Mouse (Mus musculus): ENCODE data around the gene Crocc.

Crocc gene

DNA sequence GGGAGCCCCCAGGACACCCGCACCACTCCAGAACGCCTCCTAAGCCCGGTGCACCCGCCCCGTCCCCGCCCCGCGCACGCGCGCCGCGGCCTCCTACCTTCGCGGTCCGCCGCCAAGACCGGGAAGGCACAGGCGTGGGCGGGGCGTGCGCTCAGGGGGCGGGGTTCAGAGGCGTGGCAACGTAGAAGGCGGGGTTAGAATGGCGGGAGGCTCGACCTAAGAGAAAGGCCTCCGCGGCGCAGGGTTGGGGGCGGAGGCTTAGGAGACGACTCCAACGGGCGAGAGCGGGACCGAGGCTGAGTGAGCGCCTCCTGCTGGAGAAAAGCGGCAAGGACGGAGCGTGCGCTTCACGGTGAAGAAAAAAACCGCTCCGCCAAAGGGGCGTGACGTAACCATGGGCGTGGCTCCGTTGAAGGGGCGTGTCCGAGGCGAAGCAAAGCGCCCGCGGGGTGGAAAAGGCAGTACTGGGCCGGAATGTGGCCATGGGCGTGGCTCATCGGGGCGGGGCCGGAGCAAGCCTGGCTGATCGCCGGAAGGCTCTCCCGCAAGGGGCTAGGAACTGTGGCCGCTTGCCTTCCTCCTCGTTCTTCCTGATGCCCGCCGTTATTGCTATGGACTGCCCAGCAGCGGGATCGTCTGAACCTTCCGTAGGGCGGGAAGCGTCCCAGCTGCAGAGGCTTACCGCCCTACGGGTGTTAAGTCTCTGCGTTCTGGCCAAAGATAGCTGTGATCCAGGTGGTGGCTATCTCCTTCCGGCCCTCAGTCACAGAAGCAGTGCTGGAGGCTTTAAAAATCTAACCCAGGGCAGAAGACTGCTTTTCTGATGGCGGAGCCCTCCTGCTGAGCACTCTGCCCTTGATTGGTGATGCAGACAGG lies at the start of gene Crocc:
TSS of gene Crocc (minus strand) at position 125 of the 876 bp plus-strand sequence.
- peak; percentile 100 for DNase-seq (ENCODE audit: low spot score)

DNA sequence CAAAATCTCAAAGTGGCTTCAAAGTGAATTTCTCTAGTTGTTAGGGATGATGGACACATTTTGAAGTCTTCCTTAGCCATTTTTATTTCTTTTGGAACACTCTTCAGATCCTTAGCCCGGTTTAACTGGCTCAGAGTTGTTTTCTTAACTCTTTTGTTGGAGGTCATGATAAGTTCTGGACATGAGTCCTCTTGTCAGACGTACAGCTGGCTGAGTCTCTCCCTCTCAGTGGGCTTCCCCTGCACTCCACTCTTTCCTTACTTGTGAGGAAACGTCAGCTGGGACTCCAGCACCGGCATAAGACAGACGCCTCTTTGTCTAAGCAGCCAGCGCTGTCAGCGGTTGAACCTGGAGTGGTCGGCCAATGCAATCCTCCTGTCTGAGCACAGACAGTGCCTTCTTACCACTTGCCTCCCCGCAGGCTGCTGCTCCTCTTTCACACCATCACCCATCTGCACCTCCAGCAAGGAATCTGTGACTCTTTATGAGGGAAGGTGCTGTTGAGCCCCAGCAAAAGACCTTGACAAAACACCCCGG lies 47.9 kb upstream of the Crocc start:
- no peak for DNase-seq (ENCODE audit: low spot score)

DNA sequence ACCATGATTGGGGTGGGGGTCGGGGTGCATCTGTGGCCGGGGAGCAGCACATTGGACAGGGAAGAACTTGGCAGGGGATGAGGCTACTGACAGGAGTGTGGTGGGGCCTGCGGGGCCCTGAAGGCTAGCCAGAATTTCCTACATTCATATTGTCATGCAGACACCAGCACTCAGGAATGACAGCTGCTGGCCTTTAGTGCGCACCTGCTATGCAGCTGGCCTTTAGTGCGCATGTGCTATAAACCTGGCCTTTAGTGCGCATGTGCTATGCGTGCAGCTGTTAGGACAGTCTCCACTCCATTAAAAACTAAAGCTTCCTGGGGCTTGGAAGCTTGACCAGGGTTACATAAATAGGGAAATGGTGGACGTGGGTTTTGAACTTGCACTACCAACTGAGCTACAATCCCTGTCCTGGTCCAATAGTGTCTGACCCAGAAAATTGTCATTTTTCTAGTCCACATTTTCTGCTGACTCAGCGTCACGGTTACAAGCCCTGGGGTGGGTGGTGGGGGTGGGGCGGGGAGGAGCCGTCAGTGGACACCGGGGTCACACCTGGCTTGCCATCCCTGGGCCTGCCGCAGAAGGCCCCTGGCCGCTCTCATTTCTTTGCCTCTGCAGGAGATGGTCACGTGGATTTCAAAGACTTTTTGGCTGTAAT lies 46.3 kb upstream of the Crocc start:
- DNase-seq (ENCODE audit: low spot score) = no peak

DNA sequence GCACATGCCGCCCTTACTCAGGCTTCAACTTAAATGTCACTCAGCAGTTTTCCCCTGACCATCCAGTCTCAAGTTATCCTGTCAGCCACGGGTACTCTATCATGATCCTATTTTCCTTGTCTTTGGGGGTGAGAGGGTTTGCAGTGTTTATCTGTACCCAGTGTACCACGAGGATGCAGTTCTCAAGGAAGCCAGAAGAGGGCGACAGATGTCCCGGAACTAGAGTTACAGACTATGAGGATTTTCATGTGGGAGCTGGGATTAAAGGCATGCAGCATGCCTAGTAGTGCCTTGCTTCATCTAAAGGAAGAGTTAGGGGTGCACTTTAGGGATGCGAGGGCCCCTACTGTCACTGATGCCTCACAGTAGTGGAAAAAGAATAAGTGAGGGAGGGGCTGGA lies 41.5 kb upstream of the Crocc start:
- no peak for DNase-seq (ENCODE audit: low spot score)

DNA sequence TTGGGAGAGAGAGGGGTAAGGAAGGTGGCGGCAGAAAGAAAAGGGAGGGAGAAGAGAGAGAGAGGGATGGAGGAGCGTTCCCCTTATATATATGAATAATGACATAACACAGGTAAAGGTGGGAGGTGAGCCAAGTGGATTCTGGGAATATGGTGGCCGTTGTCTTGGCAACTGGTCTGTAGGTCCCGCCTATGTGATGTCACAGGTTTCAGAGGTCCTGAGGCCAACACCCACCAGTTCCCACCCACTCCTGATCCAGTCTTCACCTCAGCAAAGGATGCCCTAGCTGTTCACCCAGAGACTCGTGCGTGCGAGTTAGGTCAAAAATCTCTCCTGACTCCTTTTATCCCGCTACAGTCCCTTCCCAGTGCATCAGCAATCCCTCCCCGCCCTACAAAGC lies 40.9 kb upstream of the Crocc start:
- DNase-seq (ENCODE audit: low spot score) = no peak

DNA sequence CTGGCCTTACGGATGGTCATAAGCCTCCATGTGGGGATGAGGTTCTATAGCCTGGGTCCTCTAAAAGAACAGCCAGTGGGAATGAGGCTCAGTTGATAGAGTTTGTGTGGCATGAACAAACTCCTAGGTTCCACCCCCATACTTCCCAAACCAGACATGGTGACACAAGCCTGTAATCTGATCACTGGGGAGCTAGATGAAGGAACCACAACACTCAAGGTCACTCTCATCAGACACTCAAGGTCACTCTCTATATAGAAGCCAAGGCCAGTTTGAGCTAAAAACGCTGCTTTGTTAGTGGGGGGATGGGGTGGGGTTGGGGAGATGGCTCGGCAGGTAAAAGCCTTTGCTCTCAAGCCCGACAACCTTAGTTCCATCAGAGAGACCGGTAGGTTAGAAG lies 39.6 kb upstream of the Crocc start:
- no peak for DNase-seq (ENCODE audit: low spot score)

DNA sequence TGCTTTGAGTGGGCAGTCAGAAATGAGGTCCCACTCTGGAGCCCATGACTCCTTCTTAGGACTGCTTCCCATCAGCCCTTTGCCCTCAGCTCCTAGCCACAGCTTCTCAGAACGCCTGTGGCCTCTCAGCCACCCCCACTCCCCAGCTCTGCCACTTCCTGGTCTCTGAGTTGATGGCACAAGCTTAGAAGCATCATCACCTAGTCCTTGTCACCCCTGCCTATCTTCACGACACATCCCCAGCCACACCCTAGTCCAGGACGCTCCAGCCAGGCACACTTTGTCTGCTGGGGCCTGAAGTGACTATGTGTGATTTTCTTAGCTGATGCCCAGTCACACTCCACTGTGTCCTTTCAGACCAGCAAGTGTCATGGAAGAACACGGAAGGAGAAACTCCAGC lies 38.6 kb upstream of the Crocc start:
- DNase-seq (ENCODE audit: low spot score) = no peak

DNA sequence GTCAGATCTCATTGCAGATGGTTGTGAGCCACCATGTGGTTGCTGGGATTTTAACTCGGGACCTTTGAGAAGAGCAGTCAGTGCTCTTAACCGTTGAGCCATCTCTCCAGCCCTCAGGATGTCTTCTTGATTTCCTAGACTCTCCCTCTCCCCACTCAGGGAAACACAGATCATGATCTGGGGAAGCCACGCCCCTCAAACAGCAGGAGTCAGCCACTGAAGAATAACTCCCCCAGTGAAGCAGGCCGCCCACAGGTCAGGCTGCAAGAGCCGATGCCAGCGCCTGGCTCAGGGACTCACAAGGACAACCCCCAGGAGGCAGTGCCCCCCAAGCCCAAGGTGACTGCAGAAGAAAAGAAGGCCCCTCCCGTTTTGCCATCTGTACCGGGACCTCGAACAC lies 36.4 kb upstream of the Crocc start:
- DNase-seq (ENCODE audit: low spot score) = no peak

DNA sequence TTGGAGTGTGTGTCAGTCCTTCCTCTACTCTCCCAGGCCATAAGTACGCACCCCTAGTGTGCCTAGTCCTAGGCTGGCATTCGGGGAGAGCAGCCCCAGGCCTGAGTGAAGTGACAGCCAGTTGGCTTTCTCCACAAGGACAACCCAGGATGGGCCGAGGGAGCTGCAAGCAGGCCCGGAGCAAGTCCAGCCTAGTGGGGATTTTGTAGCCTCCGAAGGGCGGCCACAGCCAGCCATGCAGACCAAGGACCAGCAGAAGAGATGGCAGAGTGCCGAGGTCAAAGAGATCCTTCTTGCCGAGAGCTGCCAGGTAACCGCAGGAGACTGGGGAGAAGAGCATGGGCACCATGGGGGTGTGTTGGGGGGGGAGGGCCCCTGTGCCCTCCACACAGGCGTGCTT lies 34.7 kb upstream of the Crocc start:
- DNase-seq (ENCODE audit: low spot score) = no peak

DNA sequence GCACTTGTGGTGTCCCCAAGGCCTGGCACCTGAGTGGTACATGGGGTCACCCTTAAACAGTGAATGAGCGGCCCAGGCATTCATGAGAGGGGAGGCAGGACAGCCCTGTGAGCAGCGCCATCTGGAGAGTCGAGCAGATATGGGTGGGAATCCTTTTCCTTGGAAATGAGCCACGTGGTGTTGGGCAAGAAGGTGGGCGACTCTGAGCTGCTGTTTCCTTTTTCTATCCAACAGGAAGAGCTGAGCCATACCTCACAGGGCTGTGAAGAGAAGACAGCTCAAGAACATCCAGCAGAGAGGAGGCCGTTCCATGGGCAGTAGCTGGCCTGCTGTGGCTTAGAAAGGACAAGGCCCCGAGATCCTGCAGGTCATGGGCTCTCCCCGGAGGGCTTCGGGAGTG lies 28.4 kb upstream of the Crocc start:
- DNase-seq (ENCODE audit: low spot score) = no peak

DNA sequence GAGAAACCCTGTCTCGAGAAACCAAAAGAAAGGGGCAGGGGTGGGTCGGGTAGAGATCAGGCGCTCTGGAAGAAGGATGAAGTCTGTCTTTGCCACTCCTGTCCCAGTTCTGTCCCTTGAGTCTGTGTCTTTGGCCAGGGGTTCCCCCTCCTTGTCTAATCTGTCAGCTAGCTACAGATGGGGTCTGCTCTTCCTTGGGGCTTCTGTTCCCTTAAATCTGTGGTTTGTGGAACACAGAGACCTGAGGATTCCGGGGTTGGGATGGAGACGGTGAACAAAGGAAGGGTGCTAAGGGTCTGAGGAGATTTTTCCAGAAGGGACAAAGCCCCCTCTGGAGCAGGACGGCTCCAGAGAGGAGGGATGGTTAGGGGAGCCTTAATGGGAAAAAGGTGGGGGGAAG lies 27.7 kb upstream of the Crocc start, which contains the start of gene Spata21:
TSS of gene Spata21 (plus strand) at position 301 of the 400 bp plus-strand sequence.
- DNase-seq (ENCODE audit: low spot score) = no peak

DNA sequence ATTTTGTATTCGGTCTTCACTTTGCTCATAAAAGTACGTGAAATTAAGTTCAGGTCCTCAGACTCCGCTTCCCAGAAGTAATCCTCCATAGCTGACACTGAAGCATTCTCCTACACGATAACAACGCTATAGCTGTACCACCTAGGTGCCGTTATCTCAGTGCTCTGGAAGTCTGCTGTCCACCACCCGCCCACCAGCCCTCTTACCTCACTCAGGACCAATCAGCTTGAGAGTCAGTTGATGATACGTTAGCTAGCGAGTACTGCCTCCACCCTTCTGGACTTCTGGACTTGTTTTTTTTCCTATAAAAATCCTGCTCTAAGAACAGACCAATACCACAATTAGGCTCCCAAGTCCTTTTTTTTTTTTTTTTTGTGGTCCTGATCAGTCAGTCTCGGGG lies 26.5 kb upstream of the Crocc start:
- no peak for DNase-seq (ENCODE audit: low spot score)

DNA sequence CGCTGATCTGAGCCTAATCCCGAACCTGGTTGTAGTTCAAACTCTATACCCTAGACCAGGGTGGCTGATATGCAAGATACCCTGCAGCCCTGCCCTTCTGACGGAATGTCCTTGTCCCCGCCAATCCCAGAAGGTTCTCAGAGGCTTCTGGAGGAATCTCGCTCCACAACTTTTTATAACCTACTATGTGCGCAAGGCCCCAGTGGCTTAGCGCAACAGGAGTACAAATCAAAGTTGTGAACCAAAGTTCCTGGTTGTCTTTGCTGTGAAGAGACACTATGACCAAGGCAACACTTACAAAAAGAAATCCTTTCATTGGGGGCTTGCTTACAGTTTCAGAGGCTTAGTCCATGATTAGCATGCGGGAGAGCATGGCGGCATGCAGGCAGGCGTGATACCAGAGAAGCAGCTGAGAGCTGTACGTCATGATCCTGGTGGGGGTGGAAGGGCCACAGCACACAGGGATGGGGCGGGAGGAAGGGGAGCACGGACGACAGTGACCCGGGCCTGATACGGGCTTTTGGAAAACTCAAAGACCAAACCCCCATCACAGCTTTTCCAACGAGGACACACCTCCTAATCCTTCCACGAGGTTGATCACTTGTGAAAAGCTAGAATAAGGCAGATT lies 18.3 kb upstream of the Crocc start:
- no peak for DNase-seq (ENCODE audit: low spot score)

DNA sequence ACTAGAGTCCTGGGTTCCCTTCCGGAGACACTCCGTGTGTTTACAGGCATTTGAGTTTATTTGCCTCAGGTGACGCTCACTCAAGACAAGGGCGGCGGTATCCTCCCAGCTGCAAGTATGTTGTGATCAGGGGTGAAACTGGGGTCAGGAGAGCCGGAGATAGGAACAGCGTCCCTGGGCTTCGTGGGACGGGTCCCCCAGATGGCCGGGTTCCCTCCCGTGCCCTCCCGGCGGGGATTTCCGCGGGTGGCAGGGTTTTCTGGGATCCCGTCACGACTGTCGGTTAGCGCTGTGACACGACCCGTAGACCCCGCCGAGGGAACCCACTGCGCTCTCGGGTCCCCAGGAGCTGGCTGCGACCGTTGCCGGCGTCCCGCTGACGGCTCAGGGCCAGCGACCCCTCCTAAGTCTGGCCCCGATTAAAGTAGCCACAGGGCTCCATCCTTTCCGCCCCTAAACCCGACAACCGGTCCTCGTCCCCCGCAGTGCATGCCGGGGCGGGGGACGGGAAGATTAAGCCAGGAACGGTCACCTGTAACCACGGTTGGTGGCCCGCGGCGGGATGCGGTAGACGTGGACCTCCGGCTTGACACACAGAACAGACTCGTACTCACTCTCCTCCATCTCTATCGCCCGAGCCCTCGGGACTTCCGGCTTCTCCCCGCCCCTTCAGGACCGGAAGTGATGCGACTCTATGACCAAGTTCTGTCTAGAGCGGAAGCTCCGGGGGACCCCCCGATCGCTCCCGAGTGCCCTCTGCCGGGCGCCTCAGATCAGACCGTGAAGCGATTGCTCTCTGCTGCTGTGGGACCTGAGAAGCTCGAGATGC lies 17.5 kb upstream of the Crocc start, which contains the start of gene Necap2:
TSS of gene Necap2 (minus strand) at position 677 of the 829 bp plus-strand sequence.
- peak; percentile 100 for DNase-seq (ENCODE audit: low spot score)

DNA sequence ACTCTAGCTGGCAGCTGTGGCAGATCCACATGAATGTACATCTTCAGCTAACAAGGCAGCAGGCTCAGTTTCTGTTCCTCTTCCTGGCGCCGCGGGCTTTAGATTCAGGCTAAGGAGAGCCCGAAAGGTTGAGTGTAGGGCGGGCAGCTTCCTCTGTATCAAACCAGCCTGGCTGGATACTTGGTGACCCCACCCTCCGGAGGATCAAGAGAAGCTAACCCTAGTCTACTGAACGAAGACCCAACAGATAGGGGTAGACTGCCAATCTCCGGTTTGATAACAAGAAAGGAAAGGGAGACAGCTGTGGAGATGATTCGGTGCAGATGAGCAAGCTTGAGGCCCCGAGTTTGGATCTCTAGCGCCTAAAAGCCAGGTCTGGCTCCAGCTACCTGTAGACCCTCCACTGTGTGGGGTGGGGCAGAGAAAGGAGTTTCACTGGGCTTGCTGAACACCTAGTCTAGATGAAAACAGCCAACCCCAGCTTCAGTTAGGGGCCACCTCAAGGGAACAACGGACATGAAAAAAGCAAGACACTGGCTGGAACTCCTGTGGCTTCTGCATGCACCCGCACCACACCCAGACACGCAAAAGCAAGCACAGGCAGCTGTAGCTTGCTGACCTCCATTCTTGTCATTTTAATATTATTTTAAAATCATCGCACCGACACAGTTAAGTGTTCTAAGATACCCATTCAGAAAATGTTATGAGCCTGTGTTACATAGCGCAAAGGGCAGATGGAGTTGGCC lies 16.6 kb upstream of the Crocc start:
- DNase-seq (ENCODE audit: low spot score) = no peak

DNA sequence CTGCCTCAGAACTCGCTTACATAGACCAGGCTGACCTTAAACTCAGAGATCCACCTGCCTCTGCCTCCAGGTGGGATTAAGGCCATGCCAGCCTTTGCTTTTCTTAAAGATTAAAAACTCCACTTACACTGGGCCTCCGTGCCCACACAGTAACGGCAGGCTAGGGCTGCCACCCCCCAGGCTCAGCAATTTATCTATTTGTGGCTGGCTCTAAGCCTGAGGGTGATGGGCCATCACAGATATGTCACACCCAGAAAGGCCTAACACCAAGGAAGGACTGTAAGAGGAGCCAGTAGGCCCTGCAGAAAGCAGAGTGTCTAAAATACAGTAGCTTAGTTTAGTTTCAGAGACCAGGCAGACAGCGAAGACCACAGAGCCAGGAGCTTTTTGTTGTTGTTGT lies 13.8 kb upstream of the Crocc start:
- no peak for DNase-seq (ENCODE audit: low spot score)

DNA sequence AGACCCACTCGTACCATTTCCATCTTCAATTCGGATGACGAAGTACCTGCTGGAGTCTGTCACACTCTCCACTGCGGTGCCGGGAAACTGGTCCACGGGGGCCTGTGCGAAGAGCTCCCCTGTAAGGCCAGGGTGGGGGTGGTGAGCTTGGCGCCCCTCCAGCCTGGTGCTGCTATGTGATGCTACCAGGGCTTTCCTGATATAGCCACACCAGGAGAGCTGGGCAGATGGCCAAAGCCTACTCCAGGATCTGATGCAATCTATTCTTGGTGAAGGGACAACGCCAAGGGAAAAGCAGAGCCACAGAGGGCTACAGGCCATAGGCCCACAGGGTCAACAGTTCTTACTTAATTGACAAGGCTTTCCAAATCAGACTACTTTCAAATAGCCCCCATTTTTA lies 13.3 kb upstream of the Crocc start:
- peak; percentile 97 for DNase-seq (ENCODE audit: low spot score)

DNA sequence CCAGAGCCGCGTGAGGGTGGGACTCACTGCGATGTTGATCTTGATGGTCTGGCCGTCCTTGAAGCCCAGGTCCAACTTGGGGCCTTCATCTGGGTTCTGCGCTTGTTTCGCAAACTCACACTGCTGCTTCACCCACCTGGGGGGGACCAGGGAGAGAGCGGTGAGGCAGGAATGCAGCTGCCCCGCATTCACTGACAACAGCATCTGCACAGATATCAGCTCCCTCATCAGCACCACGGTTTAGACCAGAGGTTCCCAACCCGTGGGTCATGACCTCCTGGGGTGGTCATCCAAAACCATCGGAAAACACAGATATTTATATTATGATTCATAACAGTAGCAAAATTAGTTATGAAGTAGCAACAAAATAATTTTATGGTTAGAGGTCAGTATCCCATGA lies 12.2 kb upstream of the Crocc start:
- DNase-seq (ENCODE audit: low spot score) = no peak

DNA sequence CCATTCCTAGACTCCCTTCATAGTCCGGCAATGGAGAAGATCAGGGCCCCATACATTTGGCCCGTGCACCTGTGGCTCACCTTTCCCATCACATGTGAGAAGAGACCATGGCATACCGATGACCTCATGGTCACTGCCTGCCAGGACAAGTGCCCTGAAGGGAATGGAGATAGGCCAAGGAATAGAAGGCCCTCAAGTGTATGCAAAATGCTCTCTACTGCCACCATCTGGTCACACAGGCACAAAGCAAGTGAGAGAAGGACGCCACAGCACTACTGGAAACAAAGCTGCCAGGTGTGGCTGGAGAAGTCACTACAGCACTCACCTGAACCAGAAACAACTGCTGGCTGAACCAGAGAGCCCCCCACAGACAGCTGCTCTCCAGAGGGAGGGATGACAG lies 9.4 kb upstream of the Crocc start:
- DNase-seq (ENCODE audit: low spot score) = peak; percentile 92

DNA sequence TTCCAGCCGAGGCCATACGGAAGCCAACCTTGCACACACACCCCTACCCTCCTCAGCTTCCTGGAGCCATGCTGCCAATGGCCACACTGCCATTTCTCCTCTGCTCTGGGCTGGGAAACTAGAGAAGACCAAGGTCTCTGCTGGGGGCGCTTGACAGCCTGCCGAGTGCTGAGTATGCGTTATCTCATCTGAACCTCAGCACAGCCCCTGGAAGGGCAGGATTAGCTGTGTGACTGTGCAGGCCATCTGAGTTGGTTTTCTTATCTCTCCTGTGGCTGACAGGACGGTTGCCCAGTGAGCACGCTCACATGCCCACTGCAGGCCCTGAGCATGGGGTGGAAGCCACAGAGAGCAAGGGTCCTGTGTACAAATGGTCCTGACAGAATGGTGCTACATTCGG lies 8.3 kb upstream of the Crocc start:
- no peak for DNase-seq (ENCODE audit: low spot score)

DNA sequence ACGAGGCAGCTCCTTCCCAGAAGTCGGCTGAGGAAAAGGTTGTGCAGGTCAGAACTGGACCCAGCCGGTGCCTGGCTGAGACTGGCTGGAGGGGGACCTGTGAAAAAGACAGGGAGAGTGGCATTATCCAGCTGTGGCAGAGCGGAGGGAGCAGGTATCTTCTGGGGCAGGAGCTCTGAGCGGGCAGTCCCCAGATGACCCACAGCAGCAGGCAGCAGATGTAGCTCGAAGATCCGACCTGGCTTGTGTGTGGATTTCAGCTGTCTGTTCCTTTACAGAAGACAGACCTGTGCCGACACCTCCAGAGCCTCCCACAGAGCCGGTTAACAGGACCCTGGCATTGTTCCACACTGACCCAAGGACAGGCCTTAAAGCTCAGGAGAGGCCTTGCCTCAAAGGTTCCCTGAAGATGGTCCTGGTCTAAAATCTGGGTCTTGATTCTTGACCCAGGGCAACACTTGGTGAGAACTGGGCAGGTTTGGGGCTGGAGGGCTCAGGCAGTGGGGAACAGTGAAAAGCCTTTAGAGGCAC lies 7.2 kb upstream of the Crocc start:
- DNase-seq (ENCODE audit: low spot score) = peak; percentile 93

Data from MN1 (cell line).